Mouse (Mus musculus) thymus, adult 18-20 months (tissue): ENCODE results near the gene Glp2r.

Experiments used
- DNase-seq, 2 experiments: peaks; one replicate each; pipeline ENCODE4 v3.0.0; 2022; ENCODE audit warnings: mixed read lengths in 2 of 2

Gene Glp2r

DNA sequence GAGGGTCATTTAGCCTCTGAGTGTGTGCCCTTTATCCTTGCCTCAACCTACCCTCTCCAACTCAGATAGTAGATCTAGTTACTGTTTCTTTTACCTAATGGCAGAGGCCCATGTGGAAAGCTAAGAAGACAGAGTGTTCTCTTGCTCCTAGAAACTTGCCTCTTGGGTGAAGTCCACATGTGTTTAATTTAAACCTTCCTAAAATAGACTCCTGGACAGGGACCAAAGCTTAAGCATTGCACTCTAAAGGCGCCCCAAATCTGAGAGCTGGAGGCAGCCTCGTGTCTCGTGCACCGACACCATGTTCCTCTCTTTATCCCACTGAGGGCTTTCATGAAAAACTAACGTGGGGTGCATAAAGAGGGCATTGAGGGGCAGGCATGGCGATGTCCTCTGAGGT lies 43.9 kb downstream of the Glp2r start:
- no peak for DNase-seq

GRCm38 (mm10) chr11:67723231-67724013 lies 47.5 kb downstream of the Glp2r start:
- DNase-seq: no peak

DNA sequence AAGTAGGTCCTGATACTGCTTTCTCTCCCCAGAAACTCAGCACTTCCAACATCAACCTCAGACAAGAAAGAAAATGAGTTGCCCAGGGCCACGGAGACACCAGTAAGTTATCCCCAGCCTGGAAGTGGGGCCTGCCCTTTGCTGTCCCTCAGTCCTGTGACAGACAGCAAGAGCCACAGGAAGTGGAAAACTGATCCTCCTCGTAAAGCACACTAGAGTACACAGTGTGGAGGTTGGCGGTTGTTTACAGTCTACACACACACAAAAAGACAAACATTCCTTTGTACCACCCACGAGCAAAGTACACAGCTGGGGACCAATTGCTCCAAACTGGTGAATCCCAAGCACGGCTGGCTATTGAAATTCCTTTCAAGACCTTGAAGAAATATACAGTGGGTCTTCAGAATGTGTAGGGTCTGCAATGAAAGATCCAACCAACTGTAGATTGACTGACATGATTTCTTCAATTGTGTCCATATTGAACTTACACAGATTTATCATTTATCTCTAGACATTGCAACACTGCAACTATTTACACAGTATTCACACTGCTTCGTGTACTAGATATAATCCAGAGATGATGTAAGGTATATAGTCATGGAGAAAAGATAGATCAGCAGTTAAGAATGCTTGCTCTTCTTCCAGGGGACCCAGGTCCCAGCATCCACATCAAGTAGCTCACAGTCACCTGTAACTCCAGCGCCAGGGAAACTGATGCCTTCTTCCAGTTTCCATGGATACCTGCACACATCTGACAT lies 48.4 kb downstream of the Glp2r start:
- DNase-seq: no peak

DNA sequence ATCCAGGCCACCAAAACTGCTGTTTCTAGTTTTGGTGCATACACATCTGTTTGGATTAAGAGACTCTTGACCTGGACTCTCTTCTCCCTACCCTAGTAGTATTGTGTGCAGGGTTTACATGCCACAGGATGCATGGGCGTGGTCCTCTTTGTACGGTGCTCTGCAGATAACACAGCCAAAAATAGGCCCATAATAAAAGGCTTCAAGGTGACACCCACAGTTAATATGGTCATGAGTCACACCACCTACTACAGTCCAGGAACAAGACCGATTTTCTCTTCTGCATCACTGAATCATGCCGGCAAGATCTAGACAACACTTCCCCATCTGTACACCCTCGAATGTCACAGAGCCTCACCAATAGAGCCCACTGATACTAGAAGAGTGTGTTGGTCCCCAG lies 49.5 kb downstream of the Glp2r start:
- no peak for DNase-seq

- DNase-seq: no peak
Observed at GRCm38 (mm10) chr11:67715382-67715781, 55.6 kb downstream of the Glp2r start.

GRCm38 (mm10) chr11:67712976-67713375 lies 58.0 kb downstream of the Glp2r start:
- DNase-seq: no peak

GRCm38 (mm10) chr11:67694703-67695376 lies 76.1 kb downstream of the Glp2r start, which contains the start of gene Rcvrn:
Gene Rcvrn (plus strand): TSS chr11:67695326.
- no peak for DNase-seq

- DNase-seq: no peak
Observed at GRCm38 (mm10) chr11:67686109-67686508, 84.8 kb downstream of the Glp2r start.

- no peak for DNase-seq
Observed at GRCm38 (mm10) chr11:67681871-67682270, 89.1 kb downstream of the Glp2r start.

- no peak for DNase-seq
Observed at GRCm38 (mm10) chr11:67679930-67680329, 91.0 kb downstream of the Glp2r start.

DNA sequence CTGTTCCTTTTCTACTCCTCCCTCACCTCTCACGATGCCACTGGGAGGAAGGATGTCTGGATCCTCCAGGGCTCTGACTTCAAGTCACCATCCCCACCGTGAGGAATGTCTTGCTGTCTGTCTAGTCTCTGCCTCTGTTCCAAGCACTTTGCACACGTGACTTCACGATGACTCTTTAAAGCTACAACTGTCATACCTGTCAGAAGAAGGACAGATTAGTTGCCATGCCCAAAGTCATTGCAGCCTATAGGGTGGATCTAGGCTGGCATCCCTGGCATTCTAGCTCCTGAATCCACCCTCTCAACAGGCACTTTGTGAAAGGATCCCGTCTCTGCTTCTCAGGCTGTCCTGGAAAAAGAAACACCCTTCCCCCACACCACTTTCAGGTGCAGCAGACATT lies 91.7 kb downstream of the Glp2r start:
- DNase-seq: no peak

DNA sequence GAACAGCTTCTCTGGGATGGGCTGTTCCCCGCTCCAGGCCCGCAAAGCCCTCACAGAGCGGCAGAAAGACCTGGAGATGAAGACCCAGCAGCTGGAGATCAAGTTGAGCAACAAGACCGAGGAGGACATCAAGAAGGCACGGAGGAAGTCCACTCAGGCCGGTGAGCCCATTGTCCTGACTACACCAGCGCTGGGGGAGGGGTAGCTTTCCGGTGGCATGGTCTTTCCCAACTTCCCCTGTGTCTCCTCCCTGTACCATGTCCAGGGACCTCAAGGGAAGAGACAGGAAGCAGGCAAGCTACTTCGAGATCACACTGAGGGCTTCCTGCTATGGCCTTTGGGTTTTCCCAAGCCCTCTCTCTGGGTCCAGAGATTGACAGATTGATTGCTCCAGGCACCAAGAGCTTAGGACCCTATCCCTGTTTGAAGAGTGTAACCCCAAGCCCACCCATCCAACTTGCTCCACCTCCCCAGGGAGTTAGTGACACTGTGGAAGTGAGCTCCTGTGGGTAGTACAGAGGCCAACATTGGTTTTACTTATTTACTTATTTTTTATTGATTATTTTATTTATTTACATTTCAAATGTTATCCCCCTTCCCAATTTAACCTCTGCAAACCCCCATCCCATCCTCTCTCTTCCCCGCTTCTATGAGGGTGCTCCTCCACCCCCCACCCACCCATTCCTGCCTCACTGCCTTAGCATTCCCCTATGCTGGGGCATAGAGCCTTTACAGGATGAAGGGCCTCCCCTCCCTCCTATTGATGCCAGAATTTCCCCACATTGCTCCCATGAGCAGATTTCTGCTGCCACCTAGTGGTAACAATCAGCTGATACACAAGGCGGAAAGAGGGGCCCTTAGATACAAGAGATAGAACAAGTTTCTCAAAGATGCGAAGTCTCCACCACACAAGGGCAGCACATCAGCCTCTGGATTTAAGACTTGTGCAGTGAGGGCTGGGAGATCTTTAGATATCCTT lies 95.1 kb downstream of the Glp2r start:
- no peak for DNase-seq

- no peak for DNase-seq
Observed at GRCm38 (mm10) chr11:67672140-67672539, 98.8 kb downstream of the Glp2r start.

- no peak for DNase-seq
Observed at GRCm38 (mm10) chr11:67670031-67670430, 100.9 kb downstream of the Glp2r start.

GRCm38 (mm10) chr11:67668460-67669007 lies 102.4 kb downstream of the Glp2r start:
- no peak for DNase-seq

GRCm38 (mm10) chr11:67667531-67668332 lies 103.2 kb downstream of the Glp2r start:
- no peak for DNase-seq

- DNase-seq: no peak
Observed at GRCm38 (mm10) chr11:67666129-67666528, 104.8 kb downstream of the Glp2r start.

DNA sequence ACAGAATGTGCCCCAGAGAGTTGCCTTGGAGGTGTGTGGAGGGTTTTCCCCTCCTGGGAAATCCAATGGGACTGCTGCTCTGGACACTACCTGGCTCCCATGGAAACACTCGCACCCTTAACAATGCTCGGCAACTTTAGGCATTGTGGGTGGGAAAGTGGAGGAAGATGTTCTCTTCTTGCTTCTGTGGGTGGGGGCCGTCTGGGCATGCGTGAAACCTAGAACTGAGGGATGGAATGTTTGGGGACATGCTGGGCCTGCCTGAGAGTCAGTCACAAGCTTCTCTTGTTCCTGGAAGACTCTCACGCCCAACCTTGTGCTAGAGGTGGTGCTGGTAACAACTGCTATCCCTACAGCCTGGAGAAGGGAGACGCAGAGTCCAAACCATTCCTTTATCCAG lies 106.0 kb downstream of the Glp2r start:
- no peak for DNase-seq

DNA sequence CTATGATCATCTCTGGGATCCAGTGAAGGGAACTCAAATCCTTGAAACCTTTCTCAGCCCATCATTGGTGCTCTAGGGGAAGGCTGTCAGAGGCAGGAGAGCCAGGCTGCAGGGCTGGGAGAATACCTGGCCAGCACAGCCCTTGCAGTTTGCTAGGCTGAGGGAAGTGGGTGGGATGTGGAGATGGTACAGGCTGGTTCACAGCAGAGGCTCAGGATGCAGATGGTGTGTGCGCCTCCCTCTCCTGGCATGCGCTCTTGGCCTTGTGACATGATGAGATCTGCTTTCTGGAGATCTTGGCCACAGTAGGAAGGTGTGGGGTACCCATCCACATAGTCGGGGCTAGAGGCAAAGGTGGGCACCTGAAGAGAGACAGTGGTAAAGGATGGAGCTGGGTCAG lies 106.7 kb downstream of the Glp2r start:
- no peak for DNase-seq

DNA sequence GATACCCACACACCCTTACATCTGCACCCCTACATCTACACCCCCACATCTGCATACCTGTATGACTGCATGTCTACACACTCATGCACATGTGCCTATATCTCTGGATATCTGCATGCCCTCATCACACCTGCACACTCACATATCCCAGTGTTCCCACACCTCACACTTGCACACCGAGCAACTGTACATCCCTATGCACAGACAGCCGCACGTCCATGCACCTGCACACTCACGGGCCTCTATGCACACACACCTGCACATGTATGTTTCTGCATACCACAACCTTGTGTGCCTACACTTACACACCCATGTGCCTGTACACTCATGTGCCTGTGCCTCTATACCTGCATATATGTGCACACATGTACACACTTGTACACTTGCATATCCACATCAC lies 107.5 kb downstream of the Glp2r start:
- no peak for DNase-seq

- DNase-seq: no peak
Observed at GRCm38 (mm10) chr11:67661465-67661864, 109.5 kb downstream of the Glp2r start.
